Mouse (Mus musculus) left cerebral cortex, adult 18-20 months (tissue): ENCODE measurements around the gene 4930470P17Rik. TPM values are rescaled to one million over a fixed set of nuclear protein-coding genes. Genes with fewer than 3 reads are reported as not detected.
A peak's percentile ranks its signal among the peaks of the same experiment; 100 is the strongest.

Source experiments
- DNase-seq, 2 experiments: peaks; one replicate each; pipeline ENCODE4 v3.0.0; 2021 to 2022; ENCODE audit warnings: low spot score in 2 of 2, mixed read lengths in 1 of 2
- total RNA-seq, 2 experiments: library from RNA; stranded (reverse); gene quantifications; 2 replicates each; pipeline ENCODE4 v1.2.3; 2021

Gene 4930470P17Rik
- total RNA-seq, 2 experiments from 2014 or later, result not detected

GRCm38 (mm10) chr2:170579551-170579950 is 22.3 kb downstream of the 4930470P17Rik start:
- DNase-seq, result peak in 1 of 2 experiments; percentile 17

DNA sequence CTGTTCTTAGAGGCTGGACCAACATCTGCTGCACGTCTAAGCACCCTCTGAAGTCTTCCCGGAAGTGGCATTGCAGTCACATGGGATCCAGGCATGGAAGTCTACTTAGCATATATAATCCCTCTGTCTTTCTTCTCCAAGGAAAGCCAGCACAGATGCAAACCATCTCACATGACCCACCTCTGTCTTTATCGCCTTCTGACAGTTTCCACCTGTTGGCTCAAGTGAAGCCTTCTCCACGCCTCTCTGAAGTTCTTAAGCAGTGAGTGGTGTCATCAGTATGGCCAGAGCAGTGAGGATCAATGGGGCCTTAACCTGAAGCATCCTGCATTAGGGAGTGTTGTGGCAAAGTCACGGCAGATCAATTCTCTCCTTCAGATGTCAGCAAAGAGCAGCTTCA is 23.2 kb downstream of the 4930470P17Rik start:
- DNase-seq, result no peak

- DNase-seq, result no peak
Observed at GRCm38 (mm10) chr2:170577502-170577901, 24.3 kb downstream of the 4930470P17Rik start.

DNA sequence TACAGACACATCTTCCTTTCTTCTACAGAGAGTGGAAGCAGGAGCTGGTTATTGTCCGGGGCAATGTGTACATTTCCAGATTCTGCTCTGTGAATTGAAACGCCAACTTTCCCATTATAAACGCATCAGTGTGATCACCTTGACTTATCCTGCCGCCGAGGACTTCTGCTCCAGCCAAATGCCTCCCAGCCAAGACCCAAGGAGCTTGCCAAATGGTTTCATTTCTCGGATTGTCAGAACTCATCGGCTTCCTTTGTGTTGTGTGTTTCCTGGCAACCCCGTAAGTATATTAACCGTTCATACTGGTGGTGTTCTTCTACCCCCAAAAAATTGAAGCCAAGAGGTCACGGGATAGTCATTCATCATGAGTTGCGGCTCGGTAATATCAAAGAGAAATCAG is 25.7 kb downstream of the 4930470P17Rik start:
- DNase-seq, result no peak

- DNase-seq, result no peak
Observed at GRCm38 (mm10) chr2:170564995-170565394, 36.8 kb downstream of the 4930470P17Rik start.

DNA sequence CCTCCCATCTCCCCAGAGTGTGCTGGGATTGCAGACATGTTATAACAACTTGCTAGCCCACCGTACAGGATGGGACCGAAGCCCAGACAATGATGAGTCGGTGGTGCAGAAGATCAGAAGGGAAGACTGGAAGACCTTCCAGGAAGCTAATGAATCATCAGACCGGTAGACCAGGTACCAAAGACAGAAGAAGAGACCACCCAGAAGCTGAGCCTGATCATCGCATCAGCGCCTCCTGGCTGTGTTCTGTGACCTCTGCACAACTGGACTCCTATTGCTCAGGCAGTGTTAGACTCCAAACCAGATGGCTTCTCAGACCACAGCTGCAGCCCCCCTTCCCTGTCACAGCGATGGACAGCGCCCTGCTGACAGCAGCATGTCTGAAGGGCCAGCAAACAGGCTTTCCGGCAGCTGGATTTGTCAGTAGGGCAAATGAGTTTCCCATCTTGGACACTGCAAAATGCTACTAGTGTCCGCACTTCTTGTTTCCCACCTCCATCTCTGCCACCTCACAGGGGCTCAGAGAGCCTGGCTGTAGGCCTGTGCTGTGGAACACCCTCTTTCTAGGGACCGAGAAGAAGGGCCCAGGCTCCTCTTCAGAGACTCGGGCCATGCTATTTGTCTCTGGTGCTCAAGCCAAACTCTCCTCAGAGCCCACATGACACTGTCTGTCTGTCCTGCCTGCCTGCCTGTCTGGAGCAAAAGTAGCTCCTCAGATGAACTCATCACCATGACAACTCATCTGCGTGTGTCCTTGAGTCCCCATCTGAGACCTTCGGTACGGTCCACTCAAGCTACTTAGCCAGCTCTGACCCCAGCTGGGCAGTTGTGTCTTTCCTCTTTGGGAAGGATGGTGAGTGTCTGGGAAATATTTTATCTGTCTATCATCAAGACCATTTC is 37.6 kb downstream of the 4930470P17Rik start:
- no peak for DNase-seq

DNA sequence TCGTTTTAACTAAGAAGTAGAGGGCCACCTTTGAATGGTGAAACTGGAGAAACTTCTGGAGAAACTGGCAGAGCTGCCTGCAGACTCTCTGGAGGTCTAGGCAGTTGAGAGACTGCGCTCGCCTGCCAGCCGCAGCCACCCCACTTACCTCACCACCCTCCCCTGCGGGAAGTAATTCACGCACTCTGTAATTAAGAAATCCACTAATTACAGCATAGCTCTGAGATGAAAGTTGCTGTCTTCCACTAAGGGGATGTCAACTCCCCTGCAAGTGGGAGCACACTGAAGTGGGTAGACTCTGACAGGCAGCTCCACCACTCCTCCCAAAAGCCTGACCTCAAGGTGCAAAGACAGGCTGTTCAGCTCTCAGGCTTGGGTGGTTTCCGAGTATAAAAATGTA is 49.7 kb downstream of the 4930470P17Rik start:
- no peak for DNase-seq

- DNase-seq, result peak in 1 of 2 experiments; percentile 6
Observed at GRCm38 (mm10) chr2:170550240-170550639, 51.6 kb downstream of the 4930470P17Rik start.

DNA sequence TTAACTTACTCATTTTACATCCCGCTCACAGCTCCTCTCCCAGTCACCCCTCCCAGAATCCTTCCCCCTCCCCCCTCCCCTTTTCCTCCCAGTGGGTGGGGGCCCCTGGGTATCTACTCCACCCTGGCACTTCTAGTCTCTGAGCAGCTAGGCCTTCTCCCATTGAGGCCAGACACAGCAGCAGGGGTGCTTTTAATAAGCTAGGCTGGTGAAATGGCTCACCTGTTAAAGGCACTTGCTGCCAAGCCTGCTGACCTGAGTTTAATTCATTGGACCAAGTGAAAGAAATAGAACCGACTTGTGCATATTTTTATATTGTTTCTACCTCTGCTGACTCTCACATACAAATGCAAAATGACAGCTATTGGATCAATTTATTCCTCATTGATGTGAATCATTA is 52.7 kb downstream of the 4930470P17Rik start:
- DNase-seq, result no peak

GRCm38 (mm10) chr2:170548046-170548445 is 53.8 kb downstream of the 4930470P17Rik start:
- no peak for DNase-seq

DNA sequence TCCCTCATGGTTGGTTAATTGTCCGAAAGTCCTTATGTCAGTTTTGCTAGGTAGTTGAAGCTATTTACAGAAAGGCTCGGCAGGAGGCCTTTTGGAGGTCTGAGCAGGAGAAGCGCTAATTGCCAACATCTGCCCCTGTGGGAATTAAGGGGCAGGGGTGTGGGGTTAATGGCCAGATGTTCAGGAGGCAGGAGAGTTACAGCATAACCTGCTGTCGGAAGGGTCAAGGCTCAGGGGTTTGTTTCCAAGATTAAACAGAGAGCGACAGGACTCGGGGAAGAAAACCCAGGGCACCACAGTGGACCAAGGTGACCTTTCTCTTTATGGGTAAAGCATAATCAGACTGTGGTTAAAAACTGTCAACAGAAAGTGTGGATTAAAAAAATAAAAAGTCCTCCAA is 54.3 kb downstream of the 4930470P17Rik start:
- no peak for DNase-seq

GRCm38 (mm10) chr2:170545745-170546144 is 56.1 kb downstream of the 4930470P17Rik start:
- DNase-seq, result no peak

DNA sequence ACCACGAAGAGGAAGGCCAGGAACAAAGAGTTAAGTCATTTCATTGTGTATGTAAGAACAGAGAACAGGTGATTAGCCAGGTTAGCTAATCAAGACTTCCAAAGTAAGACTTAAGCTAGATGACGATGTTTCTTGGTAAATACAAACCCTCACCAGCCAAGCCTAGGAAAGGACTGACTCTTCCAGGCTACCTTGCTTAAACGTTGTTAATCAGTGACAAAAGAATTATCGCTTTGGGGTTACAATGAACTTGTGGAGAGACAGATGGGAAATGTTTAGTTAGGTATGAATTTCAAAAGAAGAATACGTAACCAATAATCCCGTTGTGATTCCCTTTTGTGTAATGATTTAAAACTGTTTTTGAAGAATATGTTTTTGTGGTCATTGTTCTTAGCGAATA is 56.9 kb downstream of the 4930470P17Rik start:
- no peak for DNase-seq

DNA sequence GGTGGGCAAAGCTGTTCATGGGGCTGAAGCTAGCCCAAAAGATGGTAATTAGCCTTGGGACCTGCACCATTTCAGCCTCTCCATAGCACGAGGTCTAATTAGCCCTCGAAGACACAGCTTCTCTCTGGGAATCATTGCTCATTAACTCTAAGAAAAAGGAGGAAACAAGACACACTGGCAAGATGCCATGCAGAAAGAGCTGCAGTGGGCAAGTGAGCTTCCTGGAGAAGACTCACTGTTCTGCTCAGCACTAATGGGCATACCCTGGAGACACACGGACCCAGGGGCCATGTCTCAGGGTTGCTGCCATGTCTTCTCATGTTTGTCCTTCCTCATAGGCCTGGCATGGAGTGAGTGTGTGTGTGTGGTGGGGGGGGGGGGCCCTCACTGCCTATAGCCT is 57.7 kb downstream of the 4930470P17Rik start:
- DNase-seq, result no peak

GRCm38 (mm10) chr2:170543625-170544024 is 58.2 kb downstream of the 4930470P17Rik start:
- DNase-seq, result no peak

GRCm38 (mm10) chr2:170539211-170539610 is 62.6 kb downstream of the 4930470P17Rik start:
- peak; percentile 77 to 81 for DNase-seq

- no peak for DNase-seq
Observed at GRCm38 (mm10) chr2:170535841-170536240, 66.0 kb downstream of the 4930470P17Rik start.

- DNase-seq, result no peak
Observed at GRCm38 (mm10) chr2:170534803-170535174, 67.0 kb downstream of the 4930470P17Rik start.

GRCm38 (mm10) chr2:170534116-170534802 is 67.6 kb downstream of the 4930470P17Rik start:
- DNase-seq, result no peak

GRCm38 (mm10) chr2:170530256-170530655 is 71.6 kb downstream of the 4930470P17Rik start:
- no peak for DNase-seq

GRCm38 (mm10) chr2:170529766-170530165 is 72.1 kb downstream of the 4930470P17Rik start:
- DNase-seq, result no peak
